Mouse (Mus musculus): ENCODE measurements around the gene Gipr.

GRCm38 (mm10) chr7:19213385-19213784 is 47.5 kb upstream of the Gipr start:
- TF ChIP-seq CTCF (IDR thresholded peaks at IDR 0.05; ENCODE audit: low read depth), result no peak
- TF ChIP-seq EP300 (IDR thresholded peaks at IDR 0.05; ENCODE audit: low read depth), result no peak
